Mouse (Mus musculus): ENCODE measurements at regions not wholly inside any gene's neighbourhood (a gene's known extent, or its start where the extent isn't known, plus 50 kb on each side); places are given as distances from the start of the nearest gene placed in this dataset.

DNA sequence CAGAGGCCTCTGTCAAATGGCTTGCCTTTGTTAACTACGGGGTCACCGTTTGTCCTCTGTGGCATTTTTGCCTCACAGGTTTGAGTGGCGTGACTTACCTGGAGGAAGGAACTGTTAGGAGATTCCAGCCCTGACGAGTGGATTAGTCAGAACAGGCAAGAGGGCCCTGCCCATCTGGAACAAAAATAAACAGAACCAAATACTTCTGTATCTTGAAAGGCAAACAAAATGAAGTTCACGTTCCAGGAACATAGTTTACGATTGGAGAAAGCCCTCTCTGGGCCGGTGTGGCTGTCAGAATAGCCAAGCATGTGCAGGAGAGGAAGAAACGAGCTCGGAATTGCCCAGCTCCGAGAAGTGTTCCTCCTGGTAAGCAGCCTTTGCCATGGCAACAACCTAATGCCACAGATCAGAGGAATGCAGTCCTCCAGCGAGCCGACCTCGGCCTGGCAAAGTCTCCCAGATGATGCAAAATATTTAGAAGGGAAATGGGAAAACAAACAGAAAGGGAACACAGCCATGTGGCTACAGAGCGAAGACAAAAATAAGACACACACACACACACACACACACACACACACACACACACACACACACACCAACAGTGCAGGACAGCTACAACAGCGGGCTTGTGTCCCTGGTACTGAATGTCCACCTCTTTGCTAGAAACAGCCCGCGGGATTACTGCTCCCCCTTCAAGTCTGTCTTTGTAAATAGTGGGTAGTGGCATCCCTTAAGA lies 106.5 kb downstream of the Tes start:
- TF ChIP-seq UBTF (IDR thresholded peaks at IDR 0.05; ENCODE audit: low read depth, low read length) = no peak
- TF ChIP-seq CTCF (conservative IDR thresholded peaks at IDR 0.05 in 1 of 2, IDR thresholded peaks at IDR 0.05 in 1 of 2; ENCODE audit: low read depth in 2 of 2, low read length in 2 of 2) = no peak
- TF ChIP-seq ZC3H11A (IDR thresholded peaks at IDR 0.05; ENCODE audit: low read depth, low read length) = no peak
- no peak for TF ChIP-seq POLR2A (IDR thresholded peaks at IDR 0.05; ENCODE audit: low read depth, low read length)
- no peak for TF ChIP-seq EP300 (IDR thresholded peaks at IDR 0.05; ENCODE audit: low read length)
- TF ChIP-seq MXI1 (IDR thresholded peaks at IDR 0.05; ENCODE audit: low read depth, low read length) = no peak
- no peak for TF ChIP-seq ELF1 (IDR thresholded peaks at IDR 0.05; ENCODE audit: low read depth, low read length)
- TF ChIP-seq ETS1 (conservative IDR thresholded peaks at IDR 0.05; ENCODE audit: low read depth, low read length) = no peak
- no peak for TF ChIP-seq RAD21 (IDR thresholded peaks at IDR 0.05; ENCODE audit: low read depth, low read length)
- no peak for TF ChIP-seq IRF4 (IDR thresholded peaks at IDR 0.05; ENCODE audit: low read depth, low read length)
- TF ChIP-seq JUN (IDR thresholded peaks at IDR 0.05; ENCODE audit: insufficient read depth, low read depth, low read length) = no peak
- no peak for TF ChIP-seq NRF1 (IDR thresholded peaks at IDR 0.05; ENCODE audit: low read depth, low read length)

Measured in CH12.LX (cell line).